Mouse (Mus musculus) cerebellum, adult 11-12 months (tissue): Measurements from ENCODE around the gene Pdhx.

Experiments used
- DNase-seq: peaks from one replicate; pipeline ENCODE4 v3.0.0; 2022

Pdhx gene

DNA sequence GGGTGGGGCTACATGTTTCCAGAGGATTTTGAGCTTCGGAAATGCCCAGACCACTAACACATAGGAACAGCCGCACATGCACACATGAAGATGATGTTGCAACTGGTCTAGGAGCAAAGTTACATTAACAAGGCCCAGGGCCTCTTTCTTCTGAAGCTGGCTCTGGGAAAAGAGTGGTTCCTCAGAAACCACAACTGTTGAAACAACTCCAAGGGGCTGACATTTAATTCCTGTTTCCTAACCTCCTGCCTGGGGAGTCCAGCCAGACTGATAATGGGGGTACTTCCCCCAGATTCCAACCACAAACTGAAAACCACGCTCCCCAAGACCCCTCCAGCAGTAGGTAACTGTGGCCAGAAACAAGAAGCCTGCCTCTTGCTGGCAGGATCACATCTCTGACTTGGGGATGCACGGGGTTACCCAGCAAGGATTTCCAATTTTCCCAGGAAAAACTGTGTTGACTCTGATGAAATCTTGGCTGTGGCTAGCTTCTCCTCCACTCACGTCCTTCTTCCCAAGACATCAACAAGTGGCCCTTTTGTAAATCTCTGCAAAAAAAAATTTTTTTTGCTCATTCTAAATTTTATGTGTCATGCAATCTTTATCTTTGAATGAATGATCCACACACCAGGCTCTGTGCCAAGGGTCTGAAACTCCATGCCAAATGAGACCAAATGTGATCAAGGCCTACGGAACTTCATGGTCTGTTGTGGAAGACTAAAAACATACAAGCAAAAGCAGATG lies 86.2 kb downstream of the Pdhx start:
- no peak for DNase-seq

DNA sequence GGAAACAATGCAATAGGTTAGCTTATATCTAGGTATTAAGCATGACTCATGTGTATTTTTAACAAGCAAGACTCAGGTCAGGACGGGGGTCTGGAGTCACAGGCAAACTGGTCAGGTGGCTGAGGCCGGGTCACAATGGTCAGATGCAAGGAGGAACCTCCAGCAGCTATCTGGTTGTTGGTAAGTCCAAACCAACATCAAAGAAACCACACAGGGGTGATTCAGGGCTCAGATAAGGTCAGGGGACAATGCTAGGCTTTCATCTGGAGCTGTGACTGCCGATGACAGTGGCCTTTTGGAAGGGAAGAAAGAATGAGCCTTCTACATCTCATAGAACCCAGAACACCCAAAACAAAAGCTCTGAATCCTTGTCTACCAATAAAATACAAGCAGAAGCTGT lies 86.9 kb downstream of the Pdhx start:
- DNase-seq = no peak

- no peak for DNase-seq
Observed at GRCm38 (mm10) chr2:102982822-102983221, 90.5 kb downstream of the Pdhx start.

DNA sequence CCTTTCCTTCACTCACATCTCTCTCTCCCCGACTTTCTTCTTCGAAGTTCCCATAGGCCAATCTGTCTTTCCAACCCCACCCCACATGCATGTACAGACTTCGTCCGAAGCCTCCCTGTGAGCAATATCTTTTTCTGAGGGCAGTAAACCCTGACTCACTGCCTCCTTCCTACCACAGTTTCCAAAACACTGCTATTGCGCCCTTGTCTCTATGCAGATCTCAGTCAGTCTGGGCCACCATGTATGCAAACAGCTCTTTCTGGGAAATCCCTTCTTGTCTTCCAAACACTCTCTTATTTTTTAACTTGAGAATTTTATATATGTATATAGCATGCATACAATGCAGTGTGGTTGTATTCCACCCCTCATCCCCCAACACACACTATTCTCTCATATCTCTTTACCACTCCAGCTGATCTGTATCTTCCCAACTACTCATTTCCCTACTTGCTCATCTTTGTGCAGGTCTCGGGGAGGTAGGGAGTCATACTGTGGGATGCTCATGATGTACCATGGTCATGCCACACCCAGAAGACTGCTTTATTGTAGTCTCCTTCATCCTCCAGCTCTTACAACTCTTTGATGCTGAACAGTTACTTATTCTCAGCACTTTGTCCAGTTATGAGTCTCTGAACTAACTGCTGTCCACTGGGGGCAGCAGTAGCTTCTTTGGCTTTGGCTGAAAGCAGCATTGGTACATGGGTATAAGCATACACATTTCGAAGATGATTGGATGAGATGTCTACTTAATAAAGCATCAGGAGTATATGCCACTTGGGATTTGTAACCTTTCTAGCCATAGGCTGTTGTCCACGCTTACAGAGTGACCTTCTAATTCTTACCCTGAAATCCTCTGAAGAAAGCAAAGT lies 91.6 kb downstream of the Pdhx start:
- DNase-seq = no peak

DNA sequence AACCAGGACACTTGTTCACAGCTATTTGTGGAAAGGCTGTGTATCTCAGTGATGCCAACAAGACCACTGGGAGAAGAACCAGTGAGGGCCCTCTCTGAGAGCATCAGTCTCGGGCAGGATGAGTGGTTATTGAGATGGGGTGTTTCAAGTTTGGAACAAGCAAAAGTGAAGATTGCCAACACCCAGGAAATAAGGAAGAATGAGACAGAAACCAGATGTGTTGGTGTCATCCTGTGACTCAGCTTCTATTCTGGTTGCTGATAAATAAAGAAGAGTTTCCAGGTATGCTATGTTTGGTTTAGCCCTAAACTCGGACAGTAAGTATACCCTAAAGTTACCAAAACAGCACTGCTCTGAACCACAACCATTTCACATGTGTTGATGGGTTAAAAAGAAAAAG lies 92.4 kb downstream of the Pdhx start:
- DNase-seq = no peak

GRCm38 (mm10) chr2:102979519-102979918 lies 93.8 kb downstream of the Pdhx start:
- no peak for DNase-seq

DNA sequence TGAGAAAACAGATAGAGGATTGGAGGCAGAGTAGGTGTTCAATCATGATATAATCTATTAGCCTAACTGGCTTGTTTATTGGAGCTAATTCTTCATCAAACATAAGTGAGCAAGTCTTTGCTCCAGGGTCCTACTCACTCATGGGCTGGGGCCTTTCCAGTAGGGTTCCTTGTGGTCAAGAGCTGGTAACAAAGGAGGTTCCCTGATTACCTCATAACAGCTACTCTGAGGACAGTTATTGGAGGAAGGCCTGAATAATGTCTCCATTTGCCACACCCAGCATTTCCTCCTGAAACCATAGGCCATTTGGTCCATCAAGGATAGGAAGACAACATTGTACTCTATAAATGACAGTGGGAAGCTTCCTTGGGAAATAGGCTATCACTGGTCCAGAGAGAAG lies 94.2 kb downstream of the Pdhx start:
- no peak for DNase-seq

DNA sequence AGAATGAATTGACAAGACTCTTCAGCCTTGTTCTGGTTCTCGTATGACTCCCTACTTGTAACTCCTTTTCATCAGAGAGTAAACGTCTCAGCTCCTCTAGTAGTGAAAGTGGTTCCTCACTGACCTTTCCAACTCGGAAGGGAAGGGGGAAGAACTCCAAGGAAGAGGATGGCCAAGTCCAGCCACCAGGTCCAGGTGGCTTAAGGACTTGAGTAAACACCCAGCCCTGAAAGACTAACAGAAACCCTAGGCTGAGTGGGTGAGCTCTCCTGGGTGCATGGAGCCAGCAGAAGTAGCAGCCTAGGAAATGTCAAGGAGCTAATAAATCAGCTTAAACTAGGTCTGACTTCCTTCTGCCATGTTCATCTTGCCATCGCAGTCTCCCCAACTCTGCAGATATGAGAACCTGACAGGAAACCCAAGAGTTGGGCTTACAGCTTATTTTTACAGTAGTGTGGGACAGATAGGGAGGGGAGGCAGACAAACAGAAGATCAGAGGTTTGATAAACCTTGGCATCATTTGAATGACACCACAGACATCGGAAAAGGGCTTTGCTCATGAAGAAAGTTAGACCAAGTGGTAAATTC lies 97.9 kb downstream of the Pdhx start:
- no peak for DNase-seq

DNA sequence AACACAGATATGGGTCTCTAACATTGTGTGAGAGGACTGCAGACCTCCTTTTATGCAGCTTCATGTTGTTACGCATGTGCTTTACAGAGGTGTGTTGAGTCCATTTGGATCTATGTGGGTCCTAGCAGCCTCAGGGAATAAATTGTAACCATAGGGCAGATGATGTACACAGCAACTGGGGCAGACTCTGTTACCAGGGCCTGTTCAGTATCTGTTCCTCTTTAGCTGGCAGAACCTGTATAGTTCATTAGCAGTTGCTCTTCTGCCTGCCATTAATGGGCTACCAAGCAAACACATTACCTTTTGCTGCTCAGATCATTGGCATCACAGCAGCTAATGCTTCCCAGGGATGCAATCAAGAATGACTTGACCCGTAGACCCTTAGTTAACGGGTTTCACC lies 100.2 kb downstream of the Pdhx start:
- DNase-seq = no peak

DNA sequence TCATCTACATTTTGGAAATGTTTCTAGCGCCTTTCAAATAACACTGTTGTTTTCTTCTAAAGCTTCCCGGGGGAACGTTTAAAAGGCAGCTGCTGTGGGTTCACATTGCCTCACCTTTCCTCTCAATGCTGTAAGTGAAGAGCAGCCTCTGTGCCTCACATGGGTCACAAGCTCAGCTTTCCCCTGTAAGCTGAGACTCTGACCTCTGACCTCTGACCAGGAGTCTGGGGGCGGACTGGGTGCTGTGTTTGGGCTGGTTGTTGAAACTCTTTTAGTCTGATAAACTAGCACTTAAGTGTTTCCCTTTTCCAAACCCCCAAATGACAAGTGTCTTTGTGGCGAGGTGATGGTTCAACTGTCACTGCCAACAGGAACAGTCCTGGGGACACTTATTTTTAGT lies 100.7 kb downstream of the Pdhx start:
- no peak for DNase-seq

- DNase-seq = no peak
Observed at GRCm38 (mm10) chr2:102971951-102972350, 101.4 kb downstream of the Pdhx start.
